Mouse (Mus musculus) heart, embryonic 14.5 days (tissue): ENCODE measurements around the gene Olfr1196. TPM values are rescaled to one million over a fixed set of nuclear protein-coding genes. Genes with fewer than 3 reads are reported as not detected.

Experiments
- polyA plus RNA-seq: library from polyadenylated mRNA; unstranded; fragments of >200 nt; fragmentation: Nextera tagmentation; extraction: Ambion mirVana; gene quantifications from 2 replicates; pipeline ENCODE4 v1.2.1, GENCODE M21; 2014

Gene Olfr1196
- polyA plus RNA-seq, 1 experiment from 2014 or later: not detected

Other genes starting within 250 kb of the Olfr1196 start
- not detected in 2 replicates for gene Olfr1183, start 249.7 kb downstream of the Olfr1196 start, polyA plus RNA-seq
- gene Olfr1184, start 221.0 kb downstream of the Olfr1196 start, polyA plus RNA-seq: not detected in 2 replicates
- gene Olfr1185-ps1, start 211.3 kb downstream of the Olfr1196 start, polyA plus RNA-seq: not detected in 2 replicates
- not detected in 2 replicates for gene Olfr1186, start 186.0 kb downstream of the Olfr1196 start, polyA plus RNA-seq
- not detected in 2 replicates for gene Olfr1188, start 147.7 kb downstream of the Olfr1196 start, polyA plus RNA-seq
- gene Olfr1189, start 118.1 kb downstream of the Olfr1196 start, polyA plus RNA-seq: not detected in 2 replicates
- not detected in 2 replicates for gene Olfr1191-ps1, start 64.1 kb downstream of the Olfr1196 start, polyA plus RNA-seq
- not detected in 2 replicates for gene Olfr1192-ps1, start 56.1 kb downstream of the Olfr1196 start, polyA plus RNA-seq
- not detected in 2 replicates for gene Olfr1193, start 29.0 kb downstream of the Olfr1196 start, polyA plus RNA-seq
- not detected in 2 replicates for gene Olfr1195, start 15.4 kb downstream of the Olfr1196 start, polyA plus RNA-seq
- gene Olfr1197, start 27.8 kb upstream of the Olfr1196 start, polyA plus RNA-seq: not detected in 2 replicates
- gene Olfr1198, start 46.8 kb upstream of the Olfr1196 start, polyA plus RNA-seq: not detected in 2 replicates
- gene Olfr1199, start 55.9 kb upstream of the Olfr1196 start, polyA plus RNA-seq: not detected in 2 replicates
- not detected in 2 replicates for gene Olfr1200, start 65.9 kb upstream of the Olfr1196 start, polyA plus RNA-seq
- not detected in 2 replicates for gene Olfr1201, start 88.4 kb upstream of the Olfr1196 start, polyA plus RNA-seq
- gene Olfr1202, start 109.9 kb upstream of the Olfr1196 start, polyA plus RNA-seq: not detected in 2 replicates
- not detected in 2 replicates for gene Olfr1205, start 125.1 kb upstream of the Olfr1196 start, polyA plus RNA-seq
- not detected in 2 replicates for gene Olfr1204, start 144.7 kb upstream of the Olfr1196 start, polyA plus RNA-seq
- gene Olfr1206, start 158.6 kb upstream of the Olfr1196 start, polyA plus RNA-seq: not detected in 2 replicates
- gene Olfr1208, start 197.7 kb upstream of the Olfr1196 start, polyA plus RNA-seq: not detected in 2 replicates
- not detected in 2 replicates for gene Olfr1209, start 210.6 kb upstream of the Olfr1196 start, polyA plus RNA-seq
- gene Olfr1211, start 233.5 kb upstream of the Olfr1196 start, polyA plus RNA-seq: not detected in 2 replicates
- not detected in 2 replicates for gene Olfr1212, start 249.4 kb upstream of the Olfr1196 start, polyA plus RNA-seq